Mouse (Mus musculus): ENCODE measurements around the gene M1ap. TPM values are rescaled to one million over a fixed set of nuclear protein-coding genes. Genes with fewer than 3 reads are reported as not detected.

M1ap gene
- polyA plus RNA-seq (2014; fragmentation: Nextera tagmentation; extraction: Ambion mirVana) = 6.8 and 8.2 TPM in 2 replicates

DNA sequence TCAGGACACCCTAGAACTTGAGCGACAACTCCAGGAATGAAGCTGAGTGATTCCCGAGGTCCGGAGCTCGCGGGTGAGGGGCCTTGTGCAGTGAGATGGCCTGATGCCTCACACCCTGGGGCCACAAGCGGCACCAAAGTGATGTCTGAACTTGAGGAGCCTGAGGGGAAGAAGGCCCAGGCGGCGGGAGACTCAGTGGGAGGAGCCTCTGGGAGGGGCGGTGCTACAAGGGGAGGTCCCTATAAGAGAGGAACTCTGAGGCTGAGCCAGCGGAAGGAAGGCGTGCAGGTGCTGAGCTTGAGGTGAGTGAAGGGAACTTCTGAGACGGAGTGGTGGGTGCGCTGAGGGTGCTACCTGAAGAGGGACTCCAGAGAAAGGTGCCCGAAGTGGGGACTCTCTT lies at the start of gene M1ap:
TSS of gene M1ap (plus strand) at position 252 of the 400 bp plus-strand sequence.
- no peaks in the 10 kb centered on the region for H3K36me3 ChIP-seq (ENCODE audit: control insufficient read depth, insufficient read depth, low read length)
- no peak within 1 kb of the TSS for H3K27ac ChIP-seq (ENCODE audit: low read depth, low read length)
- no peak within 1 kb of the TSS for H3K9ac ChIP-seq (ENCODE audit: low read depth, low read length)
- H3K27me3 ChIP-seq (replicated peaks; ENCODE audit: control insufficient read depth, insufficient read depth, low read length) = 0 out of 2 replicates have a peak, but pooled peaks cover 4% of the 10 kb centered on the region
- ATAC-seq (replicated peaks; ENCODE audit: low FRiP score) = no peak
- H3K4me1 ChIP-seq (replicated peaks; ENCODE audit: control insufficient read depth, insufficient read depth, low read length) = no peaks in the 10 kb centered on the region
- no peaks in the 10 kb centered on the region for H3K9me3 ChIP-seq (ENCODE audit: control insufficient read depth, low read length)
- 52% methylated on average over 14 of the region's 14 CpGs for WGBS
- H3K4me2 ChIP-seq = no peak within 1 kb of the TSS
- no peak for DNase-seq (ENCODE audit: low spot score)
- H3K4me3 ChIP-seq (ENCODE audit: low read depth, low read length) = no peak within 1 kb of the TSS

DNA sequence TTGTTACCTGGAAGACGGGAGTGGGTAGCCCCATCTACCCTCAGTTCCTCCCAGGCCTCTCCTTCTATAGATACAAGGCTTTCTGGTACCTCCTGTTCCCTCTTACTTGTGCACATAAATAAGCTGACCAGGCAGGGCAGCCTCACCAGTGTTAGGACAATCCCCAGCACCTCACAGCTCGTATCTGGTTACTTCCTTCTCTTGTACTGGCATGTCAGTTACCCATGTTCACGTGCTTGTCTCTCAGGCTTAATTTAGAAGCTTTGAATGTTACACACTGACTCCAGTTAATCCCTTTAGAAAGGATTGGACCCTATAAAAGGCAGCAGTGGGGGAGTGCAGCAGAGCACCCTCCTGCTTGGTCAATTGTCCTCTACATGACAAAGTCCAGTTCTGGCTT lies 49.4 kb upstream of the M1ap start:
- DNase-seq (ENCODE audit: low spot score) (no peak), ATAC-seq (replicated peaks; ENCODE audit: low FRiP score) (no peak)
- H3K9me3 ChIP-seq (ENCODE audit: control insufficient read depth, low read length) = no peaks in the 10 kb centered on the region
- H3K4me1 ChIP-seq (replicated peaks; ENCODE audit: control insufficient read depth, insufficient read depth, low read length) = peaks cover 3% of the 10 kb centered on the region; the same call in 1 of the 2 replicates
- H3K27me3 ChIP-seq (replicated peaks; ENCODE audit: control insufficient read depth, insufficient read depth, low read length) = peaks cover 2% of the 10 kb centered on the region; the same call in 1 of the 2 replicates
- WGBS = 38% methylated on average over 3 of the region's 3 CpGs
- no peak overlapping the region for H3K27ac ChIP-seq (ENCODE audit: low read depth, low read length)
- H3K4me3 ChIP-seq (ENCODE audit: low read depth, low read length) = no peak overlapping the region
- H3K36me3 ChIP-seq (ENCODE audit: control insufficient read depth, insufficient read depth, low read length) = no peaks in the 10 kb centered on the region
- H3K9ac ChIP-seq (ENCODE audit: low read depth, low read length) = no peak overlapping the region
- H3K4me2 ChIP-seq = no peak overlapping the region

DNA sequence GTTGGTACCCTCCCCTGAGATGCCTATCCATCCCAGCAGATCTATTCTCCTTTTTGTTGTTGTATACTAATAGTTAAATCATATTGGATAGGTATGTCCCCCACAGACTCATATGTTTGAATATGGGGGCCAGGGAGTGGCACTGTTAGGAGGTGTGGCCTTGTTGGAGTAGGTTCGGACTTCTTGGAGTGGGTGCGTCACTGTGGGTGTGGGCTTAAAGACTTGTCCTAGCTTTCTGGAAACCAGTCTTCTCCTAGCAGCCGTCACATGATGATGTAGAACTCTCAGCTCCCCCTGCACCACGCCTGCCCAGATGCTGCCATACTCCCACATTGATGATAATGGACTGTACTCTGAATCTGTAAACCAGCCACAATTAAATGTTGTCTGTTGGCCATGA lies 48.5 kb upstream of the M1ap start:
- no peaks in the 10 kb centered on the region for H3K36me3 ChIP-seq (ENCODE audit: control insufficient read depth, insufficient read depth, low read length)
- 67% methylated on average over 4 of the region's 4 CpGs for WGBS
- ATAC-seq (replicated peaks; ENCODE audit: low FRiP score) (no peak), DNase-seq (ENCODE audit: low spot score) (no peak)
- H3K4me2 ChIP-seq = no peak overlapping the region
- peak overlapping the region; percentile 32; the same call in 1 of the 2 replicates for H3K27ac ChIP-seq (ENCODE audit: low read depth, low read length)
- H3K27me3 ChIP-seq (replicated peaks; ENCODE audit: control insufficient read depth, insufficient read depth, low read length) = peaks cover 2% of the 10 kb centered on the region; the same call in 1 of the 2 replicates
- H3K4me1 ChIP-seq (replicated peaks; ENCODE audit: control insufficient read depth, insufficient read depth, low read length) = peaks cover 6% of the 10 kb centered on the region; the same call in 1 of the 2 replicates
- no peak overlapping the region for H3K9ac ChIP-seq (ENCODE audit: low read depth, low read length)
- H3K4me3 ChIP-seq (ENCODE audit: low read depth, low read length) = no peak overlapping the region
- no peaks in the 10 kb centered on the region for H3K9me3 ChIP-seq (ENCODE audit: control insufficient read depth, low read length)

DNA sequence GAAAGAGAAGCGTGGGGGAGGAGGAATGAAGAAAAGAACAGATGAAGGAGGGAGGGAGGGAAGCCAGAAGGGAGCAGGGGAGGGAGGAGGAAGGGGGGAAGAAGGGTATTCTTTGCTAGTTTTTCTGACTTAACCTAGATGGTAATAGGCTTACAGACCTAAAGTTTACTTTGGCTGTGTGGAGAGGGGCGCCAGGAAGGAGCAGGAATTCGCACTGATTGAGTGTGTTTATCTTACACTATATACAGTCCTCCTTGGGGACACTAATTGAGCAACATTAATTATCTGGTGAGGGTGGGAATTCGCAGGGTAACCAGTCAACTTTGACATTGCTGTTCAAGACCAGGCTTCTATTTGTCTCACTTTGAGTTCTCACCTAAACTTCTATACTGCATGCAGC lies 48.0 kb upstream of the M1ap start:
- WGBS = 39% methylated on average over 4 of the region's 4 CpGs
- Histone ChIP-seq H3K4me1 (replicated peaks; ENCODE audit: control insufficient read depth, insufficient read depth, low read length) (peaks cover 6% of the 10 kb centered on the region; the same call in 1 of the 2 replicates), H3K36me3 (ENCODE audit: control insufficient read depth, insufficient read depth, low read length) (no peaks in the 10 kb centered on the region), H3K9ac (ENCODE audit: low read depth, low read length) (no peak overlapping the region), H3K4me3 (ENCODE audit: low read depth, low read length) (no peak overlapping the region), H3K9me3 (ENCODE audit: control insufficient read depth, low read length) (no peaks in the 10 kb centered on the region), H3K27me3 (replicated peaks; ENCODE audit: control insufficient read depth, insufficient read depth, low read length) (peaks cover 2% of the 10 kb centered on the region; the same call in 1 of the 2 replicates), H3K27ac (ENCODE audit: low read depth, low read length) (peak overlapping the region; percentile 32; the same call in 1 of the 2 replicates), H3K4me2 (no peak overlapping the region)
- no peak for DNase-seq (ENCODE audit: low spot score)
- peak; percentile 45 for ATAC-seq (replicated peaks; ENCODE audit: low FRiP score)

DNA sequence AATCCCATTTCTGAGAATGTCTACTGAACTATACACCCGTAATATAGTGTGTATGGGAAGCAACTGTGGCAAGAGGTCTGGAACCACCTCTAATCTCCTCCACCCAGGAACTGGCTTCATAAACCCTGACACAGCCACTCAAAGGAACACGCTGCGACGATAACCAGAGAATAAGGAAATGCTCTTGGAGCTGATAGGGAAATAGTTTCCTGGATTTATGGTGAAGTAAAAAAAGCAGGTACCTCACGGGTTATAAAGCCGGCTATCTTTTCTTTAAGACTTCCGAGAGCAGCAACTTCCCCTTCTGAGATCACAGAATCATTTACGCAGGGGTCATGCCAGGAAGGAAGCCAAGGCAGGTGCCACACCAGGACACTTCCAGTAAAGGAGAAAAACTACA lies 44.1 kb upstream of the M1ap start:
- no peak for ATAC-seq (replicated peaks; ENCODE audit: low FRiP score)
- Histone ChIP-seq H3K4me1 (replicated peaks; ENCODE audit: control insufficient read depth, insufficient read depth, low read length) (peaks cover 6% of the 10 kb centered on the region; the same call in 1 of the 2 replicates), H3K27me3 (replicated peaks; ENCODE audit: control insufficient read depth, insufficient read depth, low read length) (peaks cover 9% of the 10 kb centered on the region), H3K4me2 (no peak overlapping the region; the same call in 1 of the 2 replicates), H3K9me3 (ENCODE audit: control insufficient read depth, low read length) (no peaks in the 10 kb centered on the region), H3K27ac (ENCODE audit: low read depth, low read length) (no peak overlapping the region), H3K4me3 (ENCODE audit: low read depth, low read length) (no peak overlapping the region), H3K9ac (ENCODE audit: low read depth, low read length) (no peak overlapping the region), H3K36me3 (ENCODE audit: control insufficient read depth, insufficient read depth, low read length) (no peaks in the 10 kb centered on the region)
- 25% methylated on average over 8 of the region's 8 CpGs for WGBS
- DNase-seq (ENCODE audit: low spot score) = no peak

DNA sequence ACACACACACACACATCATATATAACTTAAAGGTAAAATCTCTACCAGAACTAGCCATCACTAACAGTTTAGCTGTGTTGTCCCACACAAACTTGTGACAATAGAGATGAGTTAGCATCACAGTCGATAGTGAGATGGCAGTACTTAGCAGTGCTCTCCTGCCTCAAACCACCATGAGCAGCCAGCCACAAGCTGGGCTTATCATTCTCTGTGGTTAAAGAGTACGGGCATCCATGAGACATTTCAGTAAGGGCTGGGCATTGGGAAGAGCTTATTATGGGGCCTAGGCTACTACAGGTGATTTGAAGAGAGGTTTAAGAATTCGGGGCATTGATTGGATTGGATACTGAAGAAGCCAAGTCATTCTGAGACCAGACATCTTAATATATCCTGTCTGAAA lies 39.7 kb upstream of the M1ap start:
- ATAC-seq (replicated peaks; ENCODE audit: low FRiP score) = no peak
- H3K4me1 ChIP-seq (replicated peaks; ENCODE audit: control insufficient read depth, insufficient read depth, low read length) = peaks cover 6% of the 10 kb centered on the region; the same call in 1 of the 2 replicates
- no peaks in the 10 kb centered on the region for H3K9me3 ChIP-seq (ENCODE audit: control insufficient read depth, low read length)
- H3K36me3 ChIP-seq (ENCODE audit: control insufficient read depth, insufficient read depth, low read length) = no peaks in the 10 kb centered on the region
- 44% methylated on average over 3 of the region's 3 CpGs for WGBS
- no peak overlapping the region for H3K27ac ChIP-seq (ENCODE audit: low read depth, low read length)
- H3K27me3 ChIP-seq (replicated peaks; ENCODE audit: control insufficient read depth, insufficient read depth, low read length) = peaks cover 9% of the 10 kb centered on the region
- no peak overlapping the region for H3K4me2 ChIP-seq
- no peak overlapping the region for H3K4me3 ChIP-seq (ENCODE audit: low read depth, low read length)
- H3K9ac ChIP-seq (ENCODE audit: low read depth, low read length) = no peak overlapping the region
- no peak for DNase-seq (ENCODE audit: low spot score)

DNA sequence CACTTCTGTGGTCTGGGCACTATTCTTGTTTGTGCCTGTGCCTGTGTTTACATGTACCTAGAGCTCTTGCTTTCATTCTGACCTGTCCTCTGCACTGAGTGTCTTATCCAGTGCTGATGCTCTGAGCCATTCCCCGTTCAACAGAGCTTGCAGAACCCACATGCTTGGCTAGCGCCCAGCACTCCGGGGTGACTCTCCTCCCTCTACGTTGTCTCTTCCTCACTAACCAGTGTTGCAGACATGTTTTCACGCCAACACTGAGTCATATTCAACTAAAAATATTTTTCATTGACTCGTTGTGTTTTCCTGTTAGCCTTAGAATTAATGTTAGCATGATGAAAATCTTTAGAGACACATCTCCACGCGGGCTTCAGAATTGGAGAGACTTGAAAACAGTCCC lies 38.7 kb upstream of the M1ap start:
- H3K36me3 ChIP-seq (ENCODE audit: control insufficient read depth, insufficient read depth, low read length) = no peaks in the 10 kb centered on the region
- H3K4me3 ChIP-seq (ENCODE audit: low read depth, low read length) = no peak overlapping the region
- DNase-seq (ENCODE audit: low spot score) (no peak), ATAC-seq (replicated peaks; ENCODE audit: low FRiP score) (no peak)
- peaks cover 9% of the 10 kb centered on the region for H3K27me3 ChIP-seq (replicated peaks; ENCODE audit: control insufficient read depth, insufficient read depth, low read length)
- H3K4me1 ChIP-seq (replicated peaks; ENCODE audit: control insufficient read depth, insufficient read depth, low read length) = no peaks in the 10 kb centered on the region
- H3K4me2 ChIP-seq = no peak overlapping the region
- no peaks in the 10 kb centered on the region for H3K9me3 ChIP-seq (ENCODE audit: control insufficient read depth, low read length)
- 84% methylated on average over 8 of the region's 8 CpGs for WGBS
- no peak overlapping the region for H3K9ac ChIP-seq (ENCODE audit: low read depth, low read length)
- no peak overlapping the region for H3K27ac ChIP-seq (ENCODE audit: low read depth, low read length)

DNA sequence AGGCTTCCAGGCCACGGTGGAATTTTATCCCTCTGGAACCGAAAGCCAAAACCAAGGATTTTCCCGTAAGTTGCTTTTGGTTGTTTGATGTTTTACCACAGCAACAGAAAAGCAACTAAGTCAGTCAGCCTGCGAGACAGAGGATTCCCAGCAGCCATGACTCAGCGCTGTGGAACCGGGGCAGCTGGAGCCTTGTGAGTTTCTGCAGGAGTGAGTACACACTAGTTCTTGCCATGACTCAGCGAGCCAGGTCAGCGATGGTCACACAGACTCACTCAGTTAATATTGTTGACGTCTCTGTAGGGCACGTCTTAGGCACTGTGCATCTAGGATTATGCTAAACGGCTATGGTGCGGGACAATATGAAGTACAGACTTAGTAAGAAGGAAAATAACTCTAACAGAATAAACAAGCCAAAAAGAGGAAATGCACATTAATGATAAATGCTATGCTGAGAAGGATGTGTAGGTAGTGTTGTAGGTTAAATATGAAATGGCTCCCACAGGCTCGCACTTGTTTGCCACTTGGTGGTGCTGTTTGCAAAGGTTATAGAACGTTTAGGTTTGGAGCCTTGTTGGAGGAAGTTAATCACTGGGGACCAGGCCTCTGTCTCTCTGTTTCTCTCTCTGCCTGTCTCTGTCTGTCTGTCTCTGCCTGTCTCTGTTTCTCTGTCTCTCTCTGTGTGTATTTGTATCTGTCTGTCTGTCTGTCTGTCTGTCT lies 37.4 kb upstream of the M1ap start:
- WGBS = 48% methylated on average over 14 of the region's 14 CpGs
- Histone ChIP-seq H3K9ac (ENCODE audit: low read depth, low read length) (no peak overlapping the region), H3K4me2 (no peak overlapping the region), H3K4me3 (ENCODE audit: low read depth, low read length) (no peak overlapping the region), H3K27me3 (replicated peaks; ENCODE audit: control insufficient read depth, insufficient read depth, low read length) (peaks cover 9% of the 10 kb centered on the region), H3K9me3 (ENCODE audit: control insufficient read depth, low read length) (no peaks in the 10 kb centered on the region), H3K4me1 (replicated peaks; ENCODE audit: control insufficient read depth, insufficient read depth, low read length) (no peaks in the 10 kb centered on the region), H3K36me3 (ENCODE audit: control insufficient read depth, insufficient read depth, low read length) (no peaks in the 10 kb centered on the region), H3K27ac (ENCODE audit: low read depth, low read length) (no peak overlapping the region)
- ATAC-seq (replicated peaks; ENCODE audit: low FRiP score) (peak; percentile 54), DNase-seq (ENCODE audit: low spot score) (no peak)

DNA sequence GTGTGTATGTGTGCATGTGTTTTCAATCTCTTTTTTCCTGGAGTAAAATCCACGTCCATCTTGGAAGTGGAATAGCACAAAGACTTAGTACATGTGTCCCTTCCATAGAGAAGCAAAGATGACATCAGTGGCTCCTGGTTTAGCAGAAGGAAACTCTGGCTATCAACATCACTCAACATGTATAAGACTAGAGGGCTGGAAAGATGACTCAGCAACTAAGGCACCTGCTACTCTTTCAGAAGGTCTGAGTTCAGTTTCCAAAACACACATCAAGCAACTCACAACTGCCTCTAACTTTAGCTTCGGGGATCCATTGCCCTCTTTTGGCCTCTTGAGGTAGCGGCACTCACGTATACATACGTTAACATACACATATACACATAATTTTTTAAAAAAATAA lies 35.4 kb upstream of the M1ap start:
- Histone ChIP-seq H3K4me2 (no peak overlapping the region), H3K27me3 (replicated peaks; ENCODE audit: control insufficient read depth, insufficient read depth, low read length) (no peaks in the 10 kb centered on the region), H3K27ac (ENCODE audit: low read depth, low read length) (no peak overlapping the region), H3K4me3 (ENCODE audit: low read depth, low read length) (no peak overlapping the region), H3K36me3 (ENCODE audit: control insufficient read depth, insufficient read depth, low read length) (no peaks in the 10 kb centered on the region), H3K9me3 (ENCODE audit: control insufficient read depth, low read length) (no peaks in the 10 kb centered on the region), H3K9ac (ENCODE audit: low read depth, low read length) (no peak overlapping the region), H3K4me1 (replicated peaks; ENCODE audit: control insufficient read depth, insufficient read depth, low read length) (no peaks in the 10 kb centered on the region)
- ATAC-seq (replicated peaks; ENCODE audit: low FRiP score) = no peak
- 87% methylated on average over 5 of the region's 5 CpGs for WGBS
- no peak for DNase-seq (ENCODE audit: low spot score)

All from liver, embryonic 11.5 days (tissue).